Mouse (Mus musculus): ENCODE results near the gene Eaf2. TPM values are rescaled to one million over a fixed set of nuclear protein-coding genes. Genes with fewer than 3 reads are reported as not detected.
A peak's percentile ranks its signal among the peaks of the same experiment; 100 is the strongest.

Gene Eaf2
- polyA plus RNA-seq, 1 experiment from 2014 or later = 1.9 TPM

GRCm38 (mm10) chr16:36786466-36786865 lies 88.3 kb downstream of the Eaf2 start:
- Histone ChIP-seq H3K4me3 (ENCODE audit: low read length) (no peak overlapping the region), H3K9ac (ENCODE audit: low read depth, low read length) (no peak overlapping the region), H3K27me3 (replicated peaks; ENCODE audit: control insufficient read depth, insufficient read depth, low read length) (no peaks in the 10 kb centered on the region), H3K27ac (ENCODE audit: low read length) (no peak overlapping the region), H3K9me3 (ENCODE audit: control insufficient read depth, low read length) (no peaks in the 10 kb centered on the region), H3K4me2 (ENCODE audit: low read depth, low read length) (no peak overlapping the region), H3K36me3 (ENCODE audit: control insufficient read depth, insufficient read depth, low read length) (no peaks in the 10 kb centered on the region), H3K4me1 (ENCODE audit: control insufficient read depth, insufficient read depth, low read length) (no peaks in the 10 kb centered on the region)
- ATAC-seq = no peak
- WGBS = 75% methylated on average over 7 of the region's 7 CpGs

GRCm38 (mm10) chr16:36784594-36785313 lies 90.0 kb downstream of the Eaf2 start, which contains the start of gene Slc15a2:
Gene Slc15a2, minus strand, starts transcription at chr16:36784962.
- ATAC-seq = peak; percentile 65
- Histone ChIP-seq H3K4me1 (ENCODE audit: control insufficient read depth, insufficient read depth, low read length) (no peaks in the 10 kb centered on the region), H3K4me2 (ENCODE audit: low read depth, low read length) (peak within 1 kb of the TSS; percentile 23), H3K4me3 (ENCODE audit: low read length) (peak within 1 kb of the TSS; percentile 22), H3K36me3 (ENCODE audit: control insufficient read depth, insufficient read depth, low read length) (no peaks in the 10 kb centered on the region), H3K9me3 (ENCODE audit: control insufficient read depth, low read length) (no peaks in the 10 kb centered on the region), H3K9ac (ENCODE audit: low read depth, low read length) (no peak within 1 kb of the TSS), H3K27ac (ENCODE audit: low read length) (no peak within 1 kb of the TSS), H3K27me3 (replicated peaks; ENCODE audit: control insufficient read depth, insufficient read depth, low read length) (no peaks in the 10 kb centered on the region)
- WGBS = 51% methylated on average over 10 of the region's 10 CpGs

- no peak for ATAC-seq
- Histone ChIP-seq H3K36me3 (ENCODE audit: control insufficient read depth, insufficient read depth, low read length) (no peaks in the 10 kb centered on the region), H3K9me3 (ENCODE audit: control insufficient read depth, low read length) (no peaks in the 10 kb centered on the region), H3K4me3 (ENCODE audit: low read length) (peak overlapping the region; percentile 22), H3K9ac (ENCODE audit: low read depth, low read length) (no peak overlapping the region), H3K4me1 (ENCODE audit: control insufficient read depth, insufficient read depth, low read length) (no peaks in the 10 kb centered on the region), H3K27me3 (replicated peaks; ENCODE audit: control insufficient read depth, insufficient read depth, low read length) (no peaks in the 10 kb centered on the region), H3K27ac (ENCODE audit: low read length) (no peak overlapping the region), H3K4me2 (ENCODE audit: low read depth, low read length) (no peak overlapping the region)
- WGBS = 84% methylated on average over 2 of the region's 2 CpGs
Measured at GRCm38 (mm10) chr16:36784146-36784545, 90.7 kb downstream of the Eaf2 start.

GRCm38 (mm10) chr16:36775658-36776057 lies 99.1 kb downstream of the Eaf2 start:
- H3K9ac ChIP-seq (ENCODE audit: low read depth, low read length) = no peak overlapping the region
- H3K27me3 ChIP-seq (replicated peaks; ENCODE audit: control insufficient read depth, insufficient read depth, low read length) = no peaks in the 10 kb centered on the region
- WGBS = 62% methylated on average over 6 of the region's 6 CpGs
- no peak for ATAC-seq
- H3K36me3 ChIP-seq (ENCODE audit: control insufficient read depth, insufficient read depth, low read length) = no peaks in the 10 kb centered on the region
- no peaks in the 10 kb centered on the region for H3K4me1 ChIP-seq (ENCODE audit: control insufficient read depth, insufficient read depth, low read length)
- H3K4me2 ChIP-seq (ENCODE audit: low read depth, low read length) = no peak overlapping the region
- H3K27ac ChIP-seq (ENCODE audit: low read length) = no peak overlapping the region
- H3K9me3 ChIP-seq (ENCODE audit: control insufficient read depth, low read length) = no peaks in the 10 kb centered on the region
- H3K4me3 ChIP-seq (ENCODE audit: low read length) = no peak overlapping the region

GRCm38 (mm10) chr16:36772996-36773395 lies 101.8 kb downstream of the Eaf2 start:
- WGBS = 67% methylated on average over 5 of the region's 5 CpGs
- peak; percentile 84 for ATAC-seq
- H3K4me2 ChIP-seq (ENCODE audit: low read depth, low read length) = 0 out of 2 replicates have a peak overlapping the region, but pooled peaks have one; percentile 22

GRCm38 (mm10) chr16:36771703-36772102 lies 103.1 kb downstream of the Eaf2 start:
- Histone ChIP-seq H3K4me1 (ENCODE audit: control insufficient read depth, insufficient read depth, low read length) (no peaks in the 10 kb centered on the region), H3K9me3 (ENCODE audit: control insufficient read depth, low read length) (no peaks in the 10 kb centered on the region), H3K36me3 (ENCODE audit: control insufficient read depth, insufficient read depth, low read length) (no peaks in the 10 kb centered on the region), H3K4me2 (ENCODE audit: low read depth, low read length) (no peak overlapping the region), H3K4me3 (ENCODE audit: low read length) (no peak overlapping the region), H3K9ac (ENCODE audit: low read depth, low read length) (no peak overlapping the region), H3K27ac (ENCODE audit: low read length) (no peak overlapping the region), H3K27me3 (replicated peaks; ENCODE audit: control insufficient read depth, insufficient read depth, low read length) (no peaks in the 10 kb centered on the region)
- 90% methylated on average over 3 of the region's 3 CpGs for WGBS
- ATAC-seq = no peak

More at GRCm38 (mm10) chr16:36772996-36773395, 101.8 kb downstream of the Eaf2 start:
- no peaks in the 10 kb centered on the region for H3K9me3 ChIP-seq (ENCODE audit: control insufficient read depth, low read length)
- H3K27ac ChIP-seq (ENCODE audit: low read length) = peak overlapping the region; percentile 28; the same call in 1 of the 2 replicates
- no peaks in the 10 kb centered on the region for H3K4me1 ChIP-seq (ENCODE audit: control insufficient read depth, insufficient read depth, low read length)
- H3K27me3 ChIP-seq (replicated peaks; ENCODE audit: control insufficient read depth, insufficient read depth, low read length) = no peaks in the 10 kb centered on the region
- no peak overlapping the region for H3K9ac ChIP-seq (ENCODE audit: low read depth, low read length)
- H3K4me3 ChIP-seq (ENCODE audit: low read length) = no peak overlapping the region
- H3K36me3 ChIP-seq (ENCODE audit: control insufficient read depth, insufficient read depth, low read length) = no peaks in the 10 kb centered on the region

GRCm38 (mm10) chr16:36771244-36771643 lies 103.6 kb downstream of the Eaf2 start:
- H3K36me3 ChIP-seq (ENCODE audit: control insufficient read depth, insufficient read depth, low read length) = no peaks in the 10 kb centered on the region
- no peaks in the 10 kb centered on the region for H3K9me3 ChIP-seq (ENCODE audit: control insufficient read depth, low read length)
- no peaks in the 10 kb centered on the region for H3K27me3 ChIP-seq (replicated peaks; ENCODE audit: control insufficient read depth, insufficient read depth, low read length)
- H3K27ac ChIP-seq (ENCODE audit: low read length) = no peak overlapping the region
- no peak overlapping the region for H3K4me3 ChIP-seq (ENCODE audit: low read length)
- no peak for ATAC-seq
- no peak overlapping the region for H3K4me2 ChIP-seq (ENCODE audit: low read depth, low read length)
- no peak overlapping the region for H3K9ac ChIP-seq (ENCODE audit: low read depth, low read length)
- no peaks in the 10 kb centered on the region for H3K4me1 ChIP-seq (ENCODE audit: control insufficient read depth, insufficient read depth, low read length)
- 84% methylated on average over 2 of the region's 2 CpGs for WGBS

- Histone ChIP-seq H3K36me3 (ENCODE audit: control insufficient read depth, insufficient read depth, low read length) (no peaks in the 10 kb centered on the region), H3K4me3 (ENCODE audit: low read length) (no peak overlapping the region)
- 87% methylated on average over 4 of the region's 4 CpGs for WGBS
Measured at GRCm38 (mm10) chr16:36770830-36771229, 104.0 kb downstream of the Eaf2 start.

GRCm38 (mm10) chr16:36770191-36770771 lies 104.5 kb downstream of the Eaf2 start:
- Histone ChIP-seq H3K9me3 (ENCODE audit: control insufficient read depth, low read length) (no peaks in the 10 kb centered on the region), H3K4me2 (ENCODE audit: low read depth, low read length) (no peak overlapping the region), H3K4me3 (ENCODE audit: low read length) (no peak overlapping the region), H3K4me1 (ENCODE audit: control insufficient read depth, insufficient read depth, low read length) (no peaks in the 10 kb centered on the region), H3K27me3 (replicated peaks; ENCODE audit: control insufficient read depth, insufficient read depth, low read length) (no peaks in the 10 kb centered on the region), H3K36me3 (ENCODE audit: control insufficient read depth, insufficient read depth, low read length) (no peaks in the 10 kb centered on the region), H3K9ac (ENCODE audit: low read depth, low read length) (no peak overlapping the region), H3K27ac (ENCODE audit: low read length) (no peak overlapping the region)
- 68% methylated on average over 8 of the region's 13 CpGs for WGBS
- ATAC-seq = peak; percentile 33; the same call in 1 of the 2 replicates

More at GRCm38 (mm10) chr16:36770830-36771229, 104.0 kb downstream of the Eaf2 start:
- ATAC-seq = no peak
- H3K27ac ChIP-seq (ENCODE audit: low read length) = no peak overlapping the region
- H3K9me3 ChIP-seq (ENCODE audit: control insufficient read depth, low read length) = no peaks in the 10 kb centered on the region
- H3K4me2 ChIP-seq (ENCODE audit: low read depth, low read length) = no peak overlapping the region
- no peaks in the 10 kb centered on the region for H3K27me3 ChIP-seq (replicated peaks; ENCODE audit: control insufficient read depth, insufficient read depth, low read length)
- H3K4me1 ChIP-seq (ENCODE audit: control insufficient read depth, insufficient read depth, low read length) = no peaks in the 10 kb centered on the region
- H3K9ac ChIP-seq (ENCODE audit: low read depth, low read length) = no peak overlapping the region

All from intestine, embryonic 16.5 days (tissue).